Mouse (Mus musculus) hindbrain, postnatal 0 days (tissue): ENCODE measurements around the gene Fam13a. TPM values are rescaled to one million over a fixed set of nuclear protein-coding genes. Genes with fewer than 3 reads are reported as not detected.
A peak's percentile ranks its signal among the peaks of the same experiment; 100 is the strongest.

ENCODE experiments used
- ATAC-seq: fragments of 200-750 bp; cut with Nextera tagmentation; 2 replicates; pipeline ENCODE4 v1.8.0; 2017; ENCODE audit warnings: mild to moderate bottlenecking, moderate TSS enrichment, moderate library complexity
- DNase-seq: peaks from one replicate; pipeline ENCODE4 v3.0.0-alpha.2; 2015; ENCODE audit warnings: low spot score
- H3K27ac ChIP-seq: fragments of 300-500 bp; sonication (generic); 2 replicates; pipeline ENCODE4 v1.5.1; 2014; ENCODE audit warnings: mild to moderate bottlenecking
- H3K27me3 ChIP-seq: fragments of 300-500 bp; sonication (generic); 2 replicates; pipeline ENCODE4 v1.6.1; 2014; ENCODE audit warnings: low read length, mixed read lengths; ENCODE audit not compliant: insufficient read depth
- H3K36me3 ChIP-seq: fragments of 300-500 bp; sonication (generic); 2 replicates; pipeline ENCODE4 v1.6.1; 2014; ENCODE audit warnings: low read length, mixed read lengths; ENCODE audit not compliant: insufficient read depth
- H3K4me1 ChIP-seq: fragments of 300-500 bp; sonication (generic); 2 replicates; pipeline ENCODE4 v1.6.1; 2014; ENCODE audit warnings: antibody characterized with exemption, low read length, mixed read lengths; ENCODE audit not compliant: insufficient read depth
- H3K4me2 ChIP-seq: fragments of 300-500 bp; sonication (generic); 2 replicates; pipeline ENCODE4 v1.6.1; 2014; ENCODE audit warnings: low read depth, mild to moderate bottlenecking, low read length, moderate library complexity, mixed read lengths
- H3K4me3 ChIP-seq: fragments of 300-500 bp; sonication (generic); 2 replicates; pipeline ENCODE4 v1.5.1; 2014; ENCODE audit warnings: low read length
- H3K9ac ChIP-seq: fragments of 300-500 bp; sonication (generic); replicated peaks from 2 replicates; pipeline ENCODE4 v1.6.1; 2014; ENCODE audit warnings: mild to moderate bottlenecking, low read length, moderate library complexity, mixed read lengths
- H3K9me3 ChIP-seq: fragments of 300-500 bp; sonication (generic); 2 replicates; pipeline ENCODE4 v1.6.1; 2016; ENCODE audit warnings: low read length, mixed read lengths
- CTCF ChIP-seq: IDR thresholded peaks from 2 replicates; pipeline ENCODE4 v1.5.1; 2016; ENCODE audit warnings: antibody characterized with exemption, control low read depth, low read depth
- whole genome bisulfite sequencing: fragments of 180-500 bp; shearing (Covaris S2); extraction: QIAGEN DNeasy Blood & Tissue Kit; methylation state at CpG from one replicate; pipeline ENCODE4 v1.1.7; 2014; 5-methylcytosine and 5-hydroxymethylcytosine counted together
- polyA plus RNA-seq: library from polyadenylated mRNA; unstranded; fragments of >200 nt; fragmentation: Nextera tagmentation; extraction: Ambion mirVana; gene quantifications from 2 replicates; pipeline ENCODE4 v1.2.1, GENCODE M21; 2015
- total RNA-seq: library from RNA; depleted of rRNA; stranded (reverse); fragments of >200 nt; gene quantifications from 2 replicates; pipeline ENCODE4 v1.2.3, GENCODE M21; 2014

Fam13a gene
- total and polyA plus RNA-seq, 2 experiments from 2014 or later = 5.1 to 14.3 TPM

DNA sequence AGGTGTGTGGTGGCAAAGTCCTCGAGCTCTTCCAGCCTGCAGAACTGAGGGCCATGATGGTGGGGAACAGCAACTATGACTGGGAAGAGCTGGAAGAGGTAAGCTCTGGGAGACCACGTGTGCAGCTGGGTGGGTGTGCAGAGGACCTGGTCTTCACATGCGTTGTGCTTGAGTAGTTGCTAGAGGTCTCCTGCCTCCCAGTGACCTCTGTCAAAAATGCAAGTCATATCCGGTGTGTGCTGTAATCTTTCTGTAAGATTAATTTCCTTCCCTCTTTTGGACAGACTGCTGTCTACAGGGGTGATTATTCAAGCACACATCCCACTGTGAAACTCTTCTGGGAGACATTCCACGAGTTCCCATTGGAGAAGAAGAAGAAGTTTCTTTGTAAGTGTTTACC lies 107.9 kb downstream of the Fam13a start:
- no peaks in the 10 kb centered on the region for H3K4me1 ChIP-seq
- H3K36me3 ChIP-seq = no peaks in the 10 kb centered on the region; the same call in 1 of the 2 replicates
- H3K27me3 ChIP-seq = no peaks in the 10 kb centered on the region
- no peak overlapping the region for H3K4me2 ChIP-seq
- ATAC-seq = no peak
- H3K27ac ChIP-seq = no peak overlapping the region
- no peaks in the 10 kb centered on the region for H3K9me3 ChIP-seq
- no peak overlapping the region for H3K4me3 ChIP-seq
- no peak for TF ChIP-seq CTCF
- WGBS = 85% methylated on average over 5 of the region's 5 CpGs
- no peak overlapping the region for H3K9ac ChIP-seq
- no peak for DNase-seq

DNA sequence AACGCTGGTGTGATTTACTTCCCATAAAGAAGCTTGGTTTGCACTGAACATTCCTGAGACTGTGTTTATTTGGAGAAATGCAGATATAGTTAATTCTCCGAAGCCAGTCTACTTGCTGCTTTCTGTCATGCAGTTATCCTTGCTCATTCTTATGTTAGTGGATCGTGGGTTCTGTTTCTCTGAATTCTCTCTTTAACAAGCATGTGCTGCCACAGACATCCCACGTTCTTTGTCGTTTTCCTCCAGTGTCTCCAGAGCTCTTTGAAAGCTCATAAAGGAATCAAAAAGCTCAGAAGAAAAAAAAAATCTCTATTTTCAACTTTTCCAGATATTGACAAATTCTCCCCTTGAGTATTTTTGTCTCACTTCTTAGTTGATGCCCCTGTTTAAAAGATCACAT lies 110.4 kb downstream of the Fam13a start:
- no peak overlapping the region for H3K9ac ChIP-seq
- no peaks in the 10 kb centered on the region for H3K4me1 ChIP-seq
- ATAC-seq (no peak), DNase-seq (no peak)
- H3K27ac ChIP-seq = no peak overlapping the region
- H3K4me3 ChIP-seq = no peak overlapping the region
- no peak overlapping the region for H3K4me2 ChIP-seq
- H3K36me3 ChIP-seq = no peaks in the 10 kb centered on the region; the same call in 1 of the 2 replicates
- H3K27me3 ChIP-seq = no peaks in the 10 kb centered on the region
- TF ChIP-seq CTCF = no peak
- H3K9me3 ChIP-seq = no peaks in the 10 kb centered on the region
- 67% methylated on average over 5 of the region's 5 CpGs for WGBS

DNA sequence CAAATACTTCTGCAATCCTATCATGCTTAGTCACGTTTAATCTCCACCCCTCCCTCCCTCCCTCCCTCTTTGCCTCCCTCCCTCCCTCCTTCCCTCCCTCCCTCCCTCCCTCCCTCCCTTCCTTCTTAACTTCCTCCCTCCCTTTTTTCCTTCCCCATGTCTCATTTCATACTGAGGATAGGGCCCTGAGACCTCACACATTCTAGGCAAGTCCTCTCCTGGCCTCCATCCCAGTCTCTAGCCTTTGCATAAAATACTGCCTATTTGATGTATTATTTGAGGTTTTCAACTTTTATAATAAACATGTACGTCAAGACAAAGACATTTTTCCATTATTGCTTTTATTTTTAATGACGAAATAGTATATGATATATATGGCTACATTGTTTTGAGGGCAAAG lies 110.8 kb downstream of the Fam13a start:
- H3K4me1 ChIP-seq = no peaks in the 10 kb centered on the region
- ATAC-seq = no peak
- no peaks in the 10 kb centered on the region for H3K9me3 ChIP-seq
- no peak overlapping the region for H3K4me2 ChIP-seq
- H3K27me3 ChIP-seq = no peaks in the 10 kb centered on the region
- no peak overlapping the region for H3K27ac ChIP-seq
- 79% methylated on average over 3 of the region's 3 CpGs for WGBS
- TF ChIP-seq CTCF = no peak
- H3K9ac ChIP-seq = no peak overlapping the region
- H3K4me3 ChIP-seq = no peak overlapping the region
- H3K36me3 ChIP-seq = no peaks in the 10 kb centered on the region
- no peak for DNase-seq

DNA sequence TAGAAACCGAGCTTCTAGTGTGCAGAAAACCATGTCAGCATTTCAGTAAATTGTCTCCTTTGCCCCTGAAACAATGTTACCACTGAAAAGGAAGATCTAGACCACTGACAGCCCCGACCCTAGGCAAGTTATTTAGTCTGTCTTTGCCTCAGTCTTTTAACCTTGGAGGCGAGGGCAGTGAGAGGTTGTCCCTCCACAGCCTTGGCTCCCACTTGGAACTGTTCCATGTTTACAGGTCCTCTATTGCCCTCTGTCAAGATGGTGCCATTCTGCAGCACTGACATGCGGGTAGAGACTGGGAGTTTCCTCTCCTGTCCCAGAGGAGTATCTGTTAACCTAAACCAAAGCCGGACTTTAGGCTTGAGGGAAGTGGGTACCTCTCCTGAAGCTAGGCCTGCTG lies 111.5 kb downstream of the Fam13a start:
- DNase-seq (no peak), ATAC-seq (no peak)
- no peak overlapping the region for H3K27ac ChIP-seq
- 79% methylated on average over 5 of the region's 5 CpGs for WGBS
- TF ChIP-seq CTCF = no peak
- no peak overlapping the region for H3K4me2 ChIP-seq
- H3K27me3 ChIP-seq = no peaks in the 10 kb centered on the region
- no peak overlapping the region for H3K9ac ChIP-seq
- no peaks in the 10 kb centered on the region for H3K4me1 ChIP-seq
- H3K4me3 ChIP-seq = no peak overlapping the region
- no peaks in the 10 kb centered on the region for H3K9me3 ChIP-seq
- no peaks in the 10 kb centered on the region for H3K36me3 ChIP-seq

DNA sequence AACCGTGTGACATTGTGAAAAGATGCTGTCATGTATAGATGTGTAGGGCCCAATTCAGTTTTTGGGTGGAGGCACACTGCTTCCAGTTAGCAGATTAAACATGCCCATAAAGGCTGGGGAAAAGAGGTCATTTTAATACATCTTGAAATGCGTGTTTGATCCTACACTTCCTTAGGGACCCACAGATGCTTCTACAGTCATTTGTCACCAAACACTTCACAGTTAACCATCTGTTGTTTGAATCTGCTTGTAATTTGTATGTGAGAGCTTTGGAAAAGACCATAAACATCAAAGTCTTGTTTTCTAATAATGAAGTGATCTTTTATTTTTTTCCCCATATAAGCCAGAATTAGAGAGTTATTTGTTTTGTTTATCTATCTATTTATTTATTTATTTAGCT lies 116.6 kb downstream of the Fam13a start:
- no peak for DNase-seq
- Histone ChIP-seq H3K9ac (no peak overlapping the region), H3K27me3 (no peaks in the 10 kb centered on the region), H3K4me2 (peak overlapping the region; percentile 58; the same call in 1 of the 2 replicates), H3K4me3 (no peak overlapping the region), H3K4me1 (no peaks in the 10 kb centered on the region), H3K9me3 (0 out of 2 replicates have a peak, but pooled peaks cover 4% of the 10 kb centered on the region), H3K27ac (peak overlapping the region; percentile 81), H3K36me3 (no peaks in the 10 kb centered on the region; the same call in 1 of the 2 replicates)
- no peak for ATAC-seq
- TF ChIP-seq CTCF = no peak
- 56% methylated on average over 2 of the region's 2 CpGs for WGBS

DNA sequence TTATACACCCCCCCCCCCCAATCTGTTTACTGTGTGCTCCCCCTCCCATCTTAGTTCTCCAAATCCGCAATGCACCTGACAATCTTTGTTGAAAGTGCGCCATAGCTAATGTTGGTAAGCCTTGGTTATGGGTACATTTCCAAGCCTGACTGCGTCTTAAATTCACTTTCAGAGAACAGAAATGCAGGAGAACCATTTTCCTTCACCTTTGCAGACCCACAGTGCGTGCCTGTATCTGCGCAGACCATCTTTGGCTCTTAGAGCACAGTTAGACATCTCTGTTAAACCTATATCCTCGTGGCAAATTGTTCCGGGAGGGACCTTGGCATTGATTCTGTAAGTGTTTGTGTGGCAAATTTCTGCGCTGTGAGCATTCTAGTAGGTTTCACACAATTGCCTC lies 117.0 kb downstream of the Fam13a start:
- H3K36me3 ChIP-seq = no peaks in the 10 kb centered on the region; the same call in 1 of the 2 replicates
- H3K27me3 ChIP-seq = no peaks in the 10 kb centered on the region
- H3K4me1 ChIP-seq = no peaks in the 10 kb centered on the region
- 0 out of 2 replicates have a peak, but pooled peaks cover 4% of the 10 kb centered on the region for H3K9me3 ChIP-seq
- peak overlapping the region; percentile 58 for H3K4me2 ChIP-seq
- DNase-seq (no peak), ATAC-seq (no peak)
- H3K27ac ChIP-seq = peak overlapping the region; percentile 81
- peak overlapping the region; percentile 37; the same call in 1 of the 2 replicates for H3K9ac ChIP-seq
- peak overlapping the region; percentile 49 for H3K4me3 ChIP-seq
- no peak for TF ChIP-seq CTCF
- WGBS = 67% methylated on average over 8 of the region's 8 CpGs

DNA sequence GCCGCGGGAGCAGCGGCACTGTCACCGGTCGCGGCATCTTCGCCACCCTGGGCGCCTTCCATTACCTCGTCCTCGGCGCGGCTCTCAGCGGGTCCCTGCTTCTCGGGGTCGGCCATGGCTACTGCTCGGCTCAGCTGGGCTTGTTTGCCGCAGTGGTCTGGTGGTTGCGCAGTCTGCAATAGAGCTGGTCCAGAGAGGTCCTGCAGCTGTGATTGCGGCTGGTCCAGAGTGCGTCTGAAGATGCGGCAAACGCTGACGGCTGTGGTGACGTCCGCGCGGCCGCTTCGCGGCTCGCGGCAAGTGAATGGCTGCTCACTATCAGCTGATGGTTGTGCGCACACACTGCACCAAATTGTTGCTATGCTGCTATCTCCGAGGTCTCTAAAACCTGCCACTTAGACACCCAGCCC lies 117.5 kb downstream of the Fam13a start, which contains the start of gene Nap1l5:
TSS of gene Nap1l5 (minus strand) at position 225 of the 410 bp plus-strand sequence.
- WGBS = 55% methylated on average over 34 of the region's 34 CpGs
- DNase-seq = peak; percentile 87
- peak; percentile 95 for ATAC-seq
- TF ChIP-seq CTCF = no peak
- Histone ChIP-seq H3K4me1 (peaks cover 4% of the 10 kb centered on the region), H3K27ac (peak within 1 kb of the TSS; percentile 81), H3K9ac (peak within 1 kb of the TSS; percentile 59), H3K36me3 (no peaks in the 10 kb centered on the region; the same call in 1 of the 2 replicates), H3K4me3 (peak within 1 kb of the TSS; percentile 49), H3K4me2 (peak within 1 kb of the TSS; percentile 58), H3K9me3 (0 out of 2 replicates have a peak, but pooled peaks cover 4% of the 10 kb centered on the region), H3K27me3 (no peaks in the 10 kb centered on the region)
